Mouse (Mus musculus) limb, embryonic 15.5 days (tissue): ENCODE results near the gene 1110032A03Rik. TPM values are rescaled to one million over a fixed set of nuclear protein-coding genes. Genes with fewer than 3 reads are reported as not detected.

Experiments used
- ATAC-seq: fragments of 200-750 bp; cut with Nextera tagmentation; 2 replicates; pipeline ENCODE4 v1.8.0; 2017; ENCODE audit warnings: low read depth, moderate TSS enrichment; ENCODE audit not compliant: insufficient number of reproducible peaks, low FRiP score, low TSS enrichment
- H3K27ac ChIP-seq: fragments of 300-500 bp; sonication (generic); 2 replicates; pipeline ENCODE4 v1.5.1; 2015; ENCODE audit warnings: moderate library complexity, mild to moderate bottlenecking, inconsistent platforms
- H3K27me3 ChIP-seq: fragments of 300-500 bp; sonication (generic); 2 replicates; pipeline ENCODE4 v1.6.1; 2015; ENCODE audit warnings: inconsistent platforms
- H3K36me3 ChIP-seq: fragments of 300-500 bp; sonication (generic); 2 replicates; pipeline ENCODE4 v1.6.1; 2015; ENCODE audit warnings: inconsistent platforms
- H3K4me1 ChIP-seq: fragments of 300-500 bp; sonication (generic); 2 replicates; pipeline ENCODE4 v1.6.1; 2015; ENCODE audit warnings: inconsistent platforms
- H3K4me2 ChIP-seq: fragments of 300-500 bp; sonication (generic); 2 replicates; pipeline ENCODE4 v1.6.1; 2015; ENCODE audit warnings: mild to moderate bottlenecking, inconsistent platforms
- H3K4me3 ChIP-seq: fragments of 300-500 bp; sonication (generic); 2 replicates; pipeline ENCODE4 v1.5.1; 2015; ENCODE audit warnings: mild to moderate bottlenecking, inconsistent platforms
- H3K9ac ChIP-seq: fragments of 300-500 bp; sonication (generic); 2 replicates; pipeline ENCODE4 v1.6.1; 2015; ENCODE audit warnings: inconsistent platforms
- H3K9me3 ChIP-seq: fragments of 300-500 bp; sonication (generic); 2 replicates; pipeline ENCODE4 v1.6.1; 2016; ENCODE audit warnings: inconsistent platforms
- WGBS: fragments of 180-500 bp; shearing (Covaris S2); methylation state at CpG from one replicate; pipeline ENCODE4 v1.1.7; 2015; 5-methylcytosine and 5-hydroxymethylcytosine counted together
- polyA plus RNA-seq: library from polyadenylated mRNA; unstranded; fragments of >200 nt; fragmentation: Nextera tagmentation; extraction: Ambion mirVana; gene quantifications from 2 replicates; pipeline ENCODE4 v1.2.1, GENCODE M21; 2015

1110032A03Rik gene
- polyA plus RNA-seq, 1 experiment from 2014 or later: 24.2 TPM

- WGBS: 3% methylated on average over 59 of the region's 59 CpGs
- Histone ChIP-seq H3K27ac (peak within 1 kb of the TSS; percentile 95), H3K4me1 (peaks cover 12% of the 10 kb centered on the region)
Observed at GRCm38 (mm10) chr9:50768107-50769002, 7.0 kb downstream of the 1110032A03Rik start, which contains the start of gene Fdxacb1. Fdxacb1 (plus strand) TSS chr9:50768236.

GRCm38 (mm10) chr9:50767531-50768106 lies 7.7 kb downstream of the 1110032A03Rik start:
- Histone ChIP-seq H3K4me2 (peak overlapping the region; percentile 76), H3K9ac (peak overlapping the region; percentile 70), H3K36me3 (peaks cover 9% of the 10 kb centered on the region; the same call in 1 of the 2 replicates), H3K4me1 (peaks cover 12% of the 10 kb centered on the region), H3K9me3 (no peaks in the 10 kb centered on the region), H3K27me3 (no peaks in the 10 kb centered on the region), H3K4me3 (peak overlapping the region; percentile 71), H3K27ac (peak overlapping the region; percentile 95)
- no peak for ATAC-seq
- 5% methylated on average over 17 of the region's 17 CpGs for WGBS

More at GRCm38 (mm10) chr9:50768107-50769002, 7.0 kb downstream of the 1110032A03Rik start, which contains the start of gene Fdxacb1:
- Histone ChIP-seq H3K9me3 (no peaks in the 10 kb centered on the region), H3K36me3 (peaks cover 9% of the 10 kb centered on the region; the same call in 1 of the 2 replicates), H3K4me2 (peak within 1 kb of the TSS; percentile 76), H3K9ac (peak within 1 kb of the TSS; percentile 70), H3K27me3 (no peaks in the 10 kb centered on the region), H3K4me3 (peak within 1 kb of the TSS; percentile 71)
- peak; percentile 96 for ATAC-seq

- WGBS: 60% methylated on average over 1 of the region's 1 CpGs
- ATAC-seq: no peak
- H3K36me3 ChIP-seq: no peaks in the 10 kb centered on the region
Observed at GRCm38 (mm10) chr9:50763331-50763730, 12.0 kb downstream of the 1110032A03Rik start.

GRCm38 (mm10) chr9:50761520-50762243 lies 13.6 kb downstream of the 1110032A03Rik start:
- Histone ChIP-seq H3K27me3 (no peaks in the 10 kb centered on the region), H3K4me1 (no peaks in the 10 kb centered on the region), H3K9me3 (no peaks in the 10 kb centered on the region), H3K27ac (no peak overlapping the region), H3K9ac (no peak overlapping the region), H3K36me3 (no peaks in the 10 kb centered on the region), H3K4me2 (no peak overlapping the region), H3K4me3 (no peak overlapping the region)
- 65% methylated on average over 6 of the region's 6 CpGs for WGBS
- no peak for ATAC-seq

More at GRCm38 (mm10) chr9:50763331-50763730, 12.0 kb downstream of the 1110032A03Rik start:
- H3K4me1 ChIP-seq: peaks cover 4% of the 10 kb centered on the region
- no peaks in the 10 kb centered on the region for H3K9me3 ChIP-seq
- H3K27me3 ChIP-seq: no peaks in the 10 kb centered on the region
- no peak overlapping the region for H3K4me2 ChIP-seq
- H3K27ac ChIP-seq: no peak overlapping the region
- no peak overlapping the region for H3K9ac ChIP-seq
- no peak overlapping the region for H3K4me3 ChIP-seq

- peaks cover 16% of the 10 kb centered on the region for H3K4me1 ChIP-seq
- WGBS: 42% methylated on average over 5 of the region's 5 CpGs
- ATAC-seq: no peak
- H3K4me3 ChIP-seq: no peak overlapping the region
- H3K9me3 ChIP-seq: no peaks in the 10 kb centered on the region
- no peak overlapping the region for H3K9ac ChIP-seq
- no peak overlapping the region for H3K27ac ChIP-seq
- H3K4me2 ChIP-seq: no peak overlapping the region
- H3K36me3 ChIP-seq: no peaks in the 10 kb centered on the region
- no peaks in the 10 kb centered on the region for H3K27me3 ChIP-seq
Observed at GRCm38 (mm10) chr9:50756711-50757110, 18.6 kb downstream of the 1110032A03Rik start.

- WGBS: 66% methylated on average over 7 of the region's 7 CpGs
- Histone ChIP-seq H3K27ac (peak overlapping the region; percentile 71; the same call in 1 of the 2 replicates), H3K4me2 (no peak overlapping the region), H3K4me1 (peaks cover 23% of the 10 kb centered on the region), H3K9ac (no peak overlapping the region), H3K36me3 (no peaks in the 10 kb centered on the region), H3K9me3 (no peaks in the 10 kb centered on the region), H3K4me3 (peak overlapping the region; percentile 23), H3K27me3 (no peaks in the 10 kb centered on the region)
- no peak for ATAC-seq
Observed at GRCm38 (mm10) chr9:50753947-50754346, 21.4 kb downstream of the 1110032A03Rik start.

GRCm38 (mm10) chr9:50752784-50753615 lies 22.3 kb downstream of the 1110032A03Rik start:
- Histone ChIP-seq H3K36me3 (no peaks in the 10 kb centered on the region), H3K4me2 (0 out of 2 replicates have a peak overlapping the region, but pooled peaks have one; percentile 0), H3K4me1 (peaks cover 23% of the 10 kb centered on the region), H3K27me3 (no peaks in the 10 kb centered on the region), H3K9ac (no peak overlapping the region), H3K4me3 (peak overlapping the region; percentile 23), H3K9me3 (no peaks in the 10 kb centered on the region), H3K27ac (peak overlapping the region; percentile 71; the same call in 1 of the 2 replicates)
- WGBS: 60% methylated on average over 17 of the region's 17 CpGs
- ATAC-seq: peak; percentile 74; the same call in 1 of the 2 replicates

GRCm38 (mm10) chr9:50752054-50752602 lies 23.2 kb downstream of the 1110032A03Rik start, which contains the start of gene Hspb2:
Hspb2 (minus strand) TSS chr9:50752354.
- no peak within 1 kb of the TSS for H3K9ac ChIP-seq
- 46% methylated on average over 14 of the region's 14 CpGs for WGBS
- H3K4me3 ChIP-seq: peak within 1 kb of the TSS; percentile 23
- H3K36me3 ChIP-seq: no peaks in the 10 kb centered on the region
- H3K9me3 ChIP-seq: no peaks in the 10 kb centered on the region
- ATAC-seq: peak; percentile 83
- H3K27me3 ChIP-seq: no peaks in the 10 kb centered on the region
- H3K4me2 ChIP-seq: 0 out of 2 replicates have a peak within 1 kb of the TSS, but pooled peaks have one; percentile 10
- H3K27ac ChIP-seq: peak within 1 kb of the TSS; percentile 71
- H3K4me1 ChIP-seq: peaks cover 23% of the 10 kb centered on the region

- Histone ChIP-seq H3K4me1 (peaks cover 28% of the 10 kb centered on the region), H3K9me3 (no peaks in the 10 kb centered on the region), H3K9ac (no peak within 1 kb of the TSS), H3K27me3 (no peaks in the 10 kb centered on the region), H3K27ac (peak within 1 kb of the TSS; percentile 71), H3K4me2 (0 out of 2 replicates have a peak within 1 kb of the TSS, but pooled peaks have one; percentile 10), H3K4me3 (peak within 1 kb of the TSS; percentile 15), H3K36me3 (no peaks in the 10 kb centered on the region)
- WGBS: 67% methylated on average over 22 of the region's 22 CpGs
- no peak for ATAC-seq
Observed at GRCm38 (mm10) chr9:50751323-50751722, 24.0 kb downstream of the 1110032A03Rik start, which contains the start of gene Cryab. Cryab (plus strand) TSS chr9:50751325.

- WGBS: 68% methylated on average over 6 of the region's 6 CpGs
- Histone ChIP-seq H3K9ac (no peak overlapping the region), H3K9me3 (no peaks in the 10 kb centered on the region), H3K4me2 (no peak overlapping the region), H3K4me1 (peaks cover 33% of the 10 kb centered on the region), H3K27me3 (no peaks in the 10 kb centered on the region), H3K36me3 (no peaks in the 10 kb centered on the region), H3K27ac (no peak overlapping the region), H3K4me3 (no peak overlapping the region; the same call in 1 of the 2 replicates)
- ATAC-seq: no peak
Observed at GRCm38 (mm10) chr9:50750706-50751105, 24.6 kb downstream of the 1110032A03Rik start.
